Mouse (Mus musculus) intestine, postnatal 0 days (tissue): ENCODE measurements around the gene BC035044. TPM values are rescaled to one million over a fixed set of nuclear protein-coding genes. Genes with fewer than 3 reads are reported as not detected.

Experiments used
- ATAC-seq: fragments of 200-750 bp; cut with Nextera tagmentation; 2 replicates; pipeline ENCODE4 v1.8.0; 2017; ENCODE audit warnings: mild to moderate bottlenecking, moderate TSS enrichment, moderate library complexity
- H3K27ac ChIP-seq: fragments of 300-500 bp; sonication (generic); 2 replicates; pipeline ENCODE4 v1.5.1; 2014; ENCODE audit warnings: mild to moderate bottlenecking, low read depth, low read length, moderate library complexity
- H3K27me3 ChIP-seq: fragments of 300-500 bp; sonication (generic); replicated peaks from 2 replicates; pipeline ENCODE4 v1.6.1; 2014; ENCODE audit warnings: low read length, mixed read lengths; ENCODE audit not compliant: control insufficient read depth, insufficient read depth
- H3K36me3 ChIP-seq: fragments of 300-500 bp; sonication (generic); 2 replicates; pipeline ENCODE4 v1.6.1; 2014; ENCODE audit warnings: mild to moderate bottlenecking, moderate library complexity; ENCODE audit not compliant: control insufficient read depth, insufficient read depth
- H3K4me1 ChIP-seq: fragments of 300-500 bp; sonication (generic); replicated peaks from 2 replicates; pipeline ENCODE4 v1.6.1; 2014; ENCODE audit warnings: antibody characterized with exemption, low read length, mixed read lengths; ENCODE audit not compliant: control insufficient read depth, insufficient read depth
- H3K4me2 ChIP-seq: fragments of 300-500 bp; sonication (generic); replicated peaks from 2 replicates; pipeline ENCODE4 v1.6.1; 2014; ENCODE audit warnings: low read depth, mild to moderate bottlenecking, moderate library complexity
- H3K4me3 ChIP-seq: fragments of 300-500 bp; sonication (generic); 2 replicates; pipeline ENCODE4 v1.5.1; 2014; ENCODE audit warnings: low read depth, low read length
- H3K9ac ChIP-seq: fragments of 300-500 bp; sonication (generic); 2 replicates; pipeline ENCODE4 v1.6.1; 2014; ENCODE audit warnings: mild to moderate bottlenecking, low read depth, low read length
- H3K9me3 ChIP-seq: fragments of 300-500 bp; sonication (generic); 2 replicates; pipeline ENCODE4 v1.6.1; 2016; ENCODE audit warnings: mixed run types; ENCODE audit not compliant: control insufficient read depth
- CTCF ChIP-seq: sonication (generic); IDR thresholded peaks from 2 replicates; pipeline ENCODE4 v1.5.1; 2016; ENCODE audit warnings: low read depth, mild to moderate bottlenecking, control low read depth, antibody characterized with exemption, moderate library complexity
- WGBS: fragments of 180-500 bp; shearing (Covaris S2); extraction: QIAGEN DNeasy Blood & Tissue Kit; methylation state at CpG from one replicate; pipeline ENCODE4 v1.1.7; 2014; 5-methylcytosine and 5-hydroxymethylcytosine counted together
- polyA plus RNA-seq: library from polyadenylated mRNA; unstranded; fragments of >200 nt; fragmentation: Nextera tagmentation; extraction: Ambion mirVana; gene quantifications from 2 replicates; pipeline ENCODE4 v1.2.1, GENCODE M21; 2015

BC035044 gene
- polyA plus RNA-seq, 1 experiment from 2014 or later, result 1.4 TPM

DNA sequence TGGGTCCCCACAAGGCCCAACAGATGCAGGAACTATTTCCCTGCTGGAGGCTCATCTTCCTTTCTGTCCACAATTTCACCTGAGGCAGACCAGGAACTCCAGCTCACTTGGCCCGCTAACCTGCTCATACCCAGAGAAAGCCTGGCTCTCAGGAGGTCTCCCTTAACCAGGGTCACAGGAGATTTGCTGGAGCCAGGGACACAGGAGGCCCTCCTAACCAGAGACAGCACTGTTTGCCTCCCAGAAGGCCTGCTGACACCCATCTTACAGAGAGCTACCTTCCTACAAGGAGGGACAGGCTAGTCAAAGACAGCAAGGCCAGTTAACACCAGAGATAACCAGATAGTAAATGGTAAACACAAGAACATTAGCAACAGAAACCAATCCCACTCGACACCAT, 33.0 kb downstream of the BC035044 start:
- no peak for ATAC-seq
- no peaks in the 10 kb centered on the region for H3K9me3 ChIP-seq
- H3K27ac ChIP-seq, result no peak overlapping the region
- no peak for TF ChIP-seq CTCF
- H3K36me3 ChIP-seq, result no peaks in the 10 kb centered on the region
- WGBS, result 85% methylated on average over 2 of the region's 2 CpGs
- H3K4me2 ChIP-seq, result no peak overlapping the region
- H3K4me3 ChIP-seq, result no peak overlapping the region
- H3K9ac ChIP-seq, result no peak overlapping the region
- no peaks in the 10 kb centered on the region for H3K27me3 ChIP-seq
- peaks cover 4% of the 10 kb centered on the region; the same call in 1 of the 2 replicates for H3K4me1 ChIP-seq

DNA sequence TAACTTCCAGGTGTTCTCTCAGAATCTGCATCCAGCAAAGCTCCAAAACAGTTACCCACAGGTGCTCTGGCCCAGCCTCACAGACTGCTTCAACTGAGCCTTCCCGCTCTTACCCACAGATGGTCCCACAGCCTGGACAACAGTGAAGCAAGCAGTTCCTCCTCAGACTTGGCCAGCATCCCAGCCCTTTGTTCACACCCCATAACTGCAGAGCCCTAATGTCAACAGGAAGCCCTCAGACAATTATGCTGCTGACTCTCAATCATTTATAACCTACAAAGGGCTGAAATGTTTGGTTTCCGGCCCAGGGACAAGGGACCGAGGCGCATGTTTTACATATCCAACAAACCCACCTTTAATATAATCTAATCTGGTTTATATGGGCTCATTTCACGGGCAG, 34.7 kb downstream of the BC035044 start:
- Histone ChIP-seq H3K27me3 (no peaks in the 10 kb centered on the region), H3K9ac (no peak overlapping the region), H3K4me3 (no peak overlapping the region), H3K4me1 (peaks cover 4% of the 10 kb centered on the region; the same call in 1 of the 2 replicates), H3K36me3 (no peaks in the 10 kb centered on the region), H3K27ac (no peak overlapping the region), H3K9me3 (no peaks in the 10 kb centered on the region), H3K4me2 (no peak overlapping the region)
- TF ChIP-seq CTCF, result no peak
- WGBS, result 39% methylated on average over 5 of the region's 5 CpGs
- peak; percentile 71 for ATAC-seq

DNA sequence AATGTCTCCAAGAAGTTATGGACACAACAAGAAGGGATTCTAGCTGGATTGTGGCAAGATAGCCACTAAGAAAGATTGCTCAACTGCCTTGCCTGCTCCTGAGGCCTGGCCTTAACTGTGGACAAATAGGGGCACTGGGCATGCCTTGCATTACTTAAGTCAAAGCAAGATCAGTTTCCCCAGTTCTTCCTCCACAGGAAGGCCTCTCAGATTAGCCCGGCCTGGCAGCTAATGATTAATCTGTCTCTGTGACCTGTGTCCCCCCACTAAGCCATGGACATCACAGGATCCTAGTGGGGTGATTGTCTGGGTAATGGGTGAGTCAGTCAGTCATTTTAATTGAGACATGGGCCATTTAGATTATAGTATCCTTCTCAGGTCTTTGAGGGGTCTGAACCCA, 35.4 kb downstream of the BC035044 start:
- Histone ChIP-seq H3K4me1 (peaks cover 4% of the 10 kb centered on the region; the same call in 1 of the 2 replicates), H3K27ac (no peak overlapping the region), H3K9me3 (no peaks in the 10 kb centered on the region), H3K9ac (no peak overlapping the region), H3K27me3 (no peaks in the 10 kb centered on the region), H3K4me2 (no peak overlapping the region), H3K4me3 (no peak overlapping the region), H3K36me3 (no peaks in the 10 kb centered on the region)
- ATAC-seq, result no peak
- TF ChIP-seq CTCF, result no peak
- 18% methylated on average over 1 of the region's 1 CpGs for WGBS

DNA sequence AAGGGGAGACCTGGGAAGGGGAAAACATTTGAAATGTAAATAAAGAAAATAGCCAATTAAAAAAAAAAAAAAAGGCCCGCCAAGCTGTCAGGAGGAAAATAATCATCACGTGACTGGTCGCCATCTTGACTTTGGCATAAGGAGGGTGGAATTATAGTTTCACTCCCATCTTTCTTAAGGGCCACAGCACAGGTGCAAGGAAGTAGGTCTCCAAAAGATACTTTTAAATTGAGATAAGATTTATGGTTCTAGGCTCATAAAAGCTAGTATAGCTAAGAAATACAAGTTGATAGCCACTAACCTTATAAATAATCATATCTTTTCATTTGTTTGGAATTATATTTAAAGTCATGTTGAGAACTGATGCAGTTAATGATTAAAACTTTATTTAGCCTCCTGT, 36.0 kb downstream of the BC035044 start:
- Histone ChIP-seq H3K4me3 (no peak overlapping the region), H3K27me3 (no peaks in the 10 kb centered on the region), H3K4me1 (peaks cover 4% of the 10 kb centered on the region; the same call in 1 of the 2 replicates), H3K4me2 (no peak overlapping the region), H3K36me3 (no peaks in the 10 kb centered on the region), H3K9ac (no peak overlapping the region), H3K27ac (no peak overlapping the region), H3K9me3 (no peaks in the 10 kb centered on the region)
- peak; percentile 70; the same call in 1 of the 2 replicates for ATAC-seq
- WGBS, result 53% methylated on average over 3 of the region's 3 CpGs
- no peak for TF ChIP-seq CTCF

DNA sequence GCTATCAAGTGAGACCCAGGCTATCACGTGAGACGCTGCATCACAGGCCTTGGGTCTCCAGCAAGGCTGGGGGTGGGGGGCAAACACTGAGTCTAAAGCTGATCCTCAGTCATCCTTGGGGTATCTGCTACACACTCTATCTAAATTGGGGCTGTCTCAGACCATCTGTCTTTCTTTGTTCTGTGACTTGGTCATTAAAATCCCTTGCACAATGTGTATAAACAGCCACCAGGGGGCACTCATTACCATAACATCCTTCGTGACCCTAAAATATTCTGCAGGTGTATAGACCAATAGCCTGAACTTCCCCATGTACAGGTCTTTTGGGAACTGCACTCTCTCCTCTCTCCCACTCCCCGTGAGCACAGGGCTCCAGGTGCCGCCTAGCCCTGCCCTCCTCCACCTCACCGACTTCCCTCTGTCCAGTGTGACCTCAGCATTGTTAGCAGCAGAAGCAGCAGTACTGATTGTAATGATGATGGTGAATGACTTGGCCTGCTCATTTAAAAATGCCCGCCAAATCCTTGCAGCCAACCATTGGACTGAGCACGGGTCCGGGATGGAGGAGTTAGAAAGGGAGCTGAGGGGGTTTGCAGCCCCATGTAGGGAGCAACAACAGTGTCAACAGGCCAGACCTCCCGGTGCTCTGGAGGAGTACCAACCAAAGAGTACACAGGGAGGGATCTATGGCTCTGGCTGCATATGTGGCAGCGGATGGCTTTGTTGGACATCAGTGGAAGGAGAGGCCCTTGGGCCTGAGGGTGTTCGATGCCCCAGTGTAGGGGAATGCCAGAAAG, 36.7 kb downstream of the BC035044 start:
- Histone ChIP-seq H3K36me3 (no peaks in the 10 kb centered on the region), H3K9ac (no peak overlapping the region), H3K27me3 (no peaks in the 10 kb centered on the region), H3K4me2 (no peak overlapping the region), H3K4me3 (no peak overlapping the region), H3K9me3 (no peaks in the 10 kb centered on the region), H3K4me1 (peaks cover 4% of the 10 kb centered on the region; the same call in 1 of the 2 replicates), H3K27ac (no peak overlapping the region)
- peak; percentile 78 for TF ChIP-seq CTCF
- peak; percentile 42; the same call in 1 of the 2 replicates for ATAC-seq
- WGBS, result 51% methylated on average over 12 of the region's 12 CpGs

DNA sequence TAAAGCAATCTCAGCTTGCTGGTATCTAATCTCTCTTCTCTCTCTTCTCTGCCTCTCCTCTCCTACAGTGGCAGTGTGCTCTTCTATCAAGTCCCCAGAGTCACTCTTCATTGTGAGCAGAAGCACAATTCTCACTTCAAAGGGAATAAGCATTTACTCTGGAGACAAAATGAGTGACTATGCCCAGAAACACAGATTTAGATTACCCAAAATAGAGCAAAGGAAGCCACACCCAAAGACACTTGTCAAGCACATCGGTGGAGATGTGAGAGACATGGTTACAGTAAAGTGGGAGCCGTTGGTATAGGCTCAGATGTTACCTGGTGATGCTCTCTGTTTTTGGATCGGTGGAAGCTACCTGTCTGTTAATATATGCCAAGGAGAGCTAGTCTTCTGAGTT, 38.2 kb downstream of the BC035044 start:
- Histone ChIP-seq H3K4me3 (no peak overlapping the region), H3K36me3 (no peaks in the 10 kb centered on the region), H3K4me1 (peaks cover 4% of the 10 kb centered on the region; the same call in 1 of the 2 replicates), H3K9ac (no peak overlapping the region), H3K27me3 (no peaks in the 10 kb centered on the region), H3K9me3 (no peaks in the 10 kb centered on the region), H3K4me2 (no peak overlapping the region), H3K27ac (no peak overlapping the region)
- WGBS, result 78% methylated on average over 3 of the region's 3 CpGs
- TF ChIP-seq CTCF, result no peak
- ATAC-seq, result no peak
